Mouse (Mus musculus) hindbrain, postnatal 0 days (tissue): ENCODE measurements at regions not wholly inside any gene's neighbourhood (a gene's known extent, or its start where the extent isn't known, plus 50 kb on each side); places are given as distances from the start of the nearest gene placed in this dataset.

Experiments used
- ATAC-seq: fragments of 200-750 bp; cut with Nextera tagmentation; 2 replicates; pipeline ENCODE4 v1.8.0; 2017; ENCODE audit warnings: mild to moderate bottlenecking, moderate TSS enrichment, moderate library complexity
- DNase-seq: peaks from one replicate; pipeline ENCODE4 v3.0.0-alpha.2; 2015; ENCODE audit warnings: low spot score
- H3K27ac ChIP-seq: fragments of 300-500 bp; sonication (generic); 2 replicates; pipeline ENCODE4 v1.5.1; 2014; ENCODE audit warnings: mild to moderate bottlenecking
- H3K27me3 ChIP-seq: fragments of 300-500 bp; sonication (generic); 2 replicates; pipeline ENCODE4 v1.6.1; 2014; ENCODE audit warnings: low read length, mixed read lengths; ENCODE audit not compliant: insufficient read depth
- H3K36me3 ChIP-seq: fragments of 300-500 bp; sonication (generic); 2 replicates; pipeline ENCODE4 v1.6.1; 2014; ENCODE audit warnings: low read length, mixed read lengths; ENCODE audit not compliant: insufficient read depth
- H3K4me1 ChIP-seq: fragments of 300-500 bp; sonication (generic); 2 replicates; pipeline ENCODE4 v1.6.1; 2014; ENCODE audit warnings: antibody characterized with exemption, low read length, mixed read lengths; ENCODE audit not compliant: insufficient read depth
- H3K4me2 ChIP-seq: fragments of 300-500 bp; sonication (generic); 2 replicates; pipeline ENCODE4 v1.6.1; 2014; ENCODE audit warnings: low read depth, mild to moderate bottlenecking, low read length, moderate library complexity, mixed read lengths
- H3K4me3 ChIP-seq: fragments of 300-500 bp; sonication (generic); 2 replicates; pipeline ENCODE4 v1.5.1; 2014; ENCODE audit warnings: low read length
- H3K9ac ChIP-seq: fragments of 300-500 bp; sonication (generic); replicated peaks from 2 replicates; pipeline ENCODE4 v1.6.1; 2014; ENCODE audit warnings: mild to moderate bottlenecking, low read length, moderate library complexity, mixed read lengths
- H3K9me3 ChIP-seq: fragments of 300-500 bp; sonication (generic); 2 replicates; pipeline ENCODE4 v1.6.1; 2016; ENCODE audit warnings: low read length, mixed read lengths
- CTCF ChIP-seq: IDR thresholded peaks from 2 replicates; pipeline ENCODE4 v1.5.1; 2016; ENCODE audit warnings: antibody characterized with exemption, control low read depth, low read depth
- WGBS: fragments of 180-500 bp; shearing (Covaris S2); extraction: QIAGEN DNeasy Blood & Tissue Kit; methylation state at CpG from one replicate; pipeline ENCODE4 v1.1.7; 2014; 5-methylcytosine and 5-hydroxymethylcytosine counted together

- TF ChIP-seq CTCF, result no peak
- Histone ChIP-seq H3K27me3 (no peaks in the 10 kb centered on the region), H3K4me3 (no peak overlapping the region), H3K36me3 (no peaks in the 10 kb centered on the region), H3K9ac (no peak overlapping the region), H3K27ac (no peak overlapping the region), H3K4me1 (no peaks in the 10 kb centered on the region), H3K9me3 (no peaks in the 10 kb centered on the region), H3K4me2 (no peak overlapping the region)
- ATAC-seq, result no peak
- WGBS, result 86% methylated on average over 8 of the region's 8 CpGs
- no peak for DNase-seq
Observed at GRCm38 (mm10) chr8:77774551-77775335, 50.5 kb upstream of the Ednra start.

- Histone ChIP-seq H3K9me3 (no peaks in the 10 kb centered on the region), H3K9ac (no peak overlapping the region), H3K4me3 (no peak overlapping the region), H3K36me3 (no peaks in the 10 kb centered on the region), H3K27me3 (no peaks in the 10 kb centered on the region), H3K4me1 (no peaks in the 10 kb centered on the region), H3K27ac (no peak overlapping the region), H3K4me2 (no peak overlapping the region)
- DNase-seq (no peak), ATAC-seq (no peak)
- 97% methylated on average over 3 of the region's 3 CpGs for WGBS
- no peak for TF ChIP-seq CTCF
Observed at GRCm38 (mm10) chr8:77775526-77775925, 51.3 kb upstream of the Ednra start.

- no peak overlapping the region for H3K4me3 ChIP-seq
- H3K4me1 ChIP-seq, result no peaks in the 10 kb centered on the region
- no peak for TF ChIP-seq CTCF
- 73% methylated on average over 5 of the region's 5 CpGs for WGBS
- H3K27me3 ChIP-seq, result no peaks in the 10 kb centered on the region
- no peak overlapping the region for H3K4me2 ChIP-seq
- H3K36me3 ChIP-seq, result no peaks in the 10 kb centered on the region
- H3K27ac ChIP-seq, result no peak overlapping the region
- H3K9ac ChIP-seq, result no peak overlapping the region
- no peaks in the 10 kb centered on the region for H3K9me3 ChIP-seq
- DNase-seq, result no peak
- no peak for ATAC-seq
Observed at GRCm38 (mm10) chr8:77777597-77777996, 53.3 kb upstream of the Ednra start.

- H3K27me3 ChIP-seq, result no peaks in the 10 kb centered on the region
- H3K9ac ChIP-seq, result no peak overlapping the region
- H3K27ac ChIP-seq, result no peak overlapping the region
- 89% methylated on average over 4 of the region's 4 CpGs for WGBS
- no peak for DNase-seq
- H3K36me3 ChIP-seq, result no peaks in the 10 kb centered on the region
- no peaks in the 10 kb centered on the region for H3K4me1 ChIP-seq
- no peak for ATAC-seq
- no peak overlapping the region for H3K4me3 ChIP-seq
- H3K9me3 ChIP-seq, result no peaks in the 10 kb centered on the region
- no peak overlapping the region for H3K4me2 ChIP-seq
- no peak for TF ChIP-seq CTCF
Observed at GRCm38 (mm10) chr8:77785676-77786255, 61.5 kb upstream of the Ednra start.

GRCm38 (mm10) chr8:77794911-77795310 lies 70.6 kb upstream of the Ednra start:
- WGBS, result 69% methylated on average over 1 of the region's 1 CpGs
- H3K27ac ChIP-seq, result no peak overlapping the region
- no peaks in the 10 kb centered on the region for H3K4me1 ChIP-seq
- no peak for DNase-seq
- no peak overlapping the region for H3K4me2 ChIP-seq
- no peak for ATAC-seq
- TF ChIP-seq CTCF, result no peak
- no peak overlapping the region for H3K4me3 ChIP-seq
- H3K36me3 ChIP-seq, result no peaks in the 10 kb centered on the region
- H3K9ac ChIP-seq, result no peak overlapping the region
- H3K9me3 ChIP-seq, result no peaks in the 10 kb centered on the region
- no peaks in the 10 kb centered on the region for H3K27me3 ChIP-seq

- no peak for TF ChIP-seq CTCF
- Histone ChIP-seq H3K9me3 (no peaks in the 10 kb centered on the region), H3K27me3 (no peaks in the 10 kb centered on the region), H3K4me2 (no peak overlapping the region), H3K27ac (no peak overlapping the region), H3K36me3 (no peaks in the 10 kb centered on the region), H3K4me1 (no peaks in the 10 kb centered on the region), H3K4me3 (no peak overlapping the region), H3K9ac (no peak overlapping the region)
- ATAC-seq (no peak), DNase-seq (no peak)
- 80% methylated on average over 9 of the region's 9 CpGs for WGBS
Observed at GRCm38 (mm10) chr8:77803147-77803903, 79.1 kb upstream of the Ednra start.
